Mouse (Mus musculus) testis, adult 2 months (tissue): Measurements from ENCODE around the gene Tdrd5. TPM values are rescaled to one million over a fixed set of nuclear protein-coding genes. Genes with fewer than 3 reads are reported as not detected.
"Not testable (repeated sequence)": the region's sequence is repeated elsewhere in the genome, so short reads cannot be mapped to it uniquely, and the experiment has no call there.

ENCODE experiments used
- H3K27ac ChIP-seq: fragments of 200-500 bp; 2 replicates; pipeline ENCODE4 v1.5.1; 2012; ENCODE audit warnings: low read depth, low read length; ENCODE audit not compliant: control insufficient read depth, insufficient read depth
- H3K27me3 ChIP-seq: fragments of 200-500 bp; 2 replicates; pipeline ENCODE4 v1.6.1; 2012; ENCODE audit warnings: mild to moderate bottlenecking, low read length, moderate library complexity; ENCODE audit not compliant: control insufficient read depth, insufficient read depth
- H3K36me3 ChIP-seq: fragments of 200-500 bp; 2 replicates; pipeline ENCODE4 v1.6.1; 2012; ENCODE audit warnings: mild to moderate bottlenecking, low read length; ENCODE audit not compliant: control insufficient read depth, insufficient read depth
- H3K4me1 ChIP-seq: fragments of 200-500 bp; 2 replicates; pipeline ENCODE4 v1.6.1; 2012; ENCODE audit warnings: low read length; ENCODE audit not compliant: control insufficient read depth, insufficient read depth
- H3K4me3 ChIP-seq: fragments of 200-500 bp; 2 replicates; pipeline ENCODE4 v1.5.1; 2012; ENCODE audit warnings: low read depth, mild to moderate bottlenecking, low read length, moderate library complexity, mixed read lengths; ENCODE audit not compliant: control insufficient read depth
- CTCF ChIP-seq: fragments of 200-500 bp; IDR thresholded peaks from 2 replicates; pipeline ENCODE4 v1.5.1; 2012; ENCODE audit warnings: low read depth, mild to moderate bottlenecking, inconsistent platforms, low read length, moderate library complexity; ENCODE audit not compliant: control insufficient read depth, insufficient read depth, insufficient replicate concordance
- POLR2A ChIP-seq: fragments of 200-500 bp; IDR thresholded peaks from 2 replicates; pipeline ENCODE4 v1.6.1; 2012; ENCODE audit warnings: low read depth, mild to moderate bottlenecking, inconsistent platforms, low read length, moderate library complexity; ENCODE audit not compliant: control insufficient read depth
- polyA plus RNA-seq: library from polyadenylated mRNA; depleted of rRNA; stranded (reverse); fragments of >200 nt; gene quantifications from 2 replicates; pipeline ENCODE4 v1.2.3, GENCODE M21; 2012

Gene Tdrd5
- polyA plus RNA-seq, 1 experiment: 26.3 TPM

- Histone ChIP-seq H3K36me3 (peaks cover 3% of the 10 kb centered on the region), H3K4me3 (no peak overlapping the region), H3K4me1 (no peaks in the 10 kb centered on the region; the same call in 1 of the 2 replicates), H3K27me3 (no peaks in the 10 kb centered on the region), H3K27ac (no peak overlapping the region)
- TF ChIP-seq POLR2A (no peak), CTCF (no peak)
Measured at GRCm38 (mm10) chr1:156284851-156285540, 18.5 kb downstream of the Tdrd5 start.

DNA sequence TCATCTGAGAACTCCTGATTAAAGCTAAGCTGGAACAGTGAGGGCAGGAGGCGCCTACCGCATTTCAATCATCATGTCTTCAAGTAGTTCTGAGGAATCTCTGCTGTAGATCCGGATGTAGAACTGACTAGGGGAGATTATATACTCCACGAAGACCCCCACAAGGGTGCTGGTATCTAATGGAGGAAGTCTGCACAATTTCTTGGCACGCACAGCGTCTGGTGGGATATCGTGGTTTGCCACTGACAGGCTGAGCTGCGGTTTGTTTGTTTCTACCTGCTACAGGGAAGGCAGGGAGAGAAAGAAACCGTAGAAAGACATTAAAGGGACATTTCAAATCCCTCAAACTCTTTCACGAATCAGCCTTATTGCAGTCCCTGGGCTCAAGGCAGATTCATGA lies 19.3 kb downstream of the Tdrd5 start:
- no peaks in the 10 kb centered on the region; the same call in 1 of the 2 replicates for H3K4me1 ChIP-seq
- no peaks in the 10 kb centered on the region for H3K27me3 ChIP-seq
- no peak overlapping the region for H3K4me3 ChIP-seq
- H3K36me3 ChIP-seq: peaks cover 3% of the 10 kb centered on the region
- no peak overlapping the region for H3K27ac ChIP-seq
- no peak for TF ChIP-seq POLR2A
- TF ChIP-seq CTCF: no peak

- TF ChIP-seq POLR2A (no peak), CTCF (no peak)
- H3K27me3 ChIP-seq: no peaks in the 10 kb centered on the region
- H3K36me3 ChIP-seq: peaks cover 3% of the 10 kb centered on the region; the same call in 1 of the 2 replicates
- H3K27ac ChIP-seq: no peak overlapping the region
- H3K4me3 ChIP-seq: no peak overlapping the region
- H3K4me1 ChIP-seq: no peaks in the 10 kb centered on the region
Measured at GRCm38 (mm10) chr1:156280131-156280530, 23.3 kb downstream of the Tdrd5 start.

GRCm38 (mm10) chr1:156273647-156274046 lies 29.8 kb downstream of the Tdrd5 start:
- H3K4me1 ChIP-seq: no peaks in the 10 kb centered on the region
- no peak overlapping the region for H3K4me3 ChIP-seq
- H3K27me3 ChIP-seq: no peaks in the 10 kb centered on the region

DNA sequence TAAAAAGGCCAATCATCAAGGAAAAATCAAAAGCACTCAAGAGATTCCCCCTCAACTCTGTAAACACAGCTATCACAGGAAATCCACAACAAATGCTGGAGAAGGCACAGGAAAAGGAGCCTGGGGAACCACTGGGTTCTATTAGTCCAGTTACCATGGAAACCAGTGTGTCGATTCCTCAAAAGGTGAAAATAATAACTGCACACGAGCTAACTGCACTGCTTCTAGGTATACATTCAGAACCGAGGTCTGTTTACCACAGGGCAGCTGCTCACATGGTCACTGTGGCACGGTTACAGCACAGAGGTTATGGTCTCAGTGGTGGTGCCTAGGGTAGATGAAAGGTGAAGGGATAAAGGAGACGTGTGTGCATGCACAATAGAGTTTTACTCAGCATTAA lies 31.8 kb downstream of the Tdrd5 start:
- no peak overlapping the region for H3K27ac ChIP-seq
- no peaks in the 10 kb centered on the region for H3K27me3 ChIP-seq
- H3K36me3 ChIP-seq: peaks cover 1% of the 10 kb centered on the region; the same call in 1 of the 2 replicates
- no peak overlapping the region for H3K4me3 ChIP-seq
- no peak for TF ChIP-seq POLR2A
- no peak for TF ChIP-seq CTCF
- no peaks in the 10 kb centered on the region for H3K4me1 ChIP-seq

More at GRCm38 (mm10) chr1:156273647-156274046, 29.8 kb downstream of the Tdrd5 start:
- H3K27ac ChIP-seq: no peak overlapping the region
- H3K36me3 ChIP-seq: peaks cover 3% of the 10 kb centered on the region; the same call in 1 of the 2 replicates
- TF ChIP-seq CTCF (no peak), POLR2A (no peak)

GRCm38 (mm10) chr1:156270471-156270870 lies 33.0 kb downstream of the Tdrd5 start:
- no peaks in the 10 kb centered on the region for H3K4me1 ChIP-seq
- no peak overlapping the region for H3K4me3 ChIP-seq
- H3K27me3 ChIP-seq: no peaks in the 10 kb centered on the region
- TF ChIP-seq POLR2A (no peak), CTCF (no peak)
- H3K36me3 ChIP-seq: peaks cover 1% of the 10 kb centered on the region; the same call in 1 of the 2 replicates
- no peak overlapping the region for H3K27ac ChIP-seq

GRCm38 (mm10) chr1:156268546-156268945 lies 34.9 kb downstream of the Tdrd5 start:
- not testable (repeated sequence) for H3K4me3 ChIP-seq, H3K4me1 ChIP-seq, H3K36me3 ChIP-seq, H3K27ac ChIP-seq, H3K27me3 ChIP-seq

DNA sequence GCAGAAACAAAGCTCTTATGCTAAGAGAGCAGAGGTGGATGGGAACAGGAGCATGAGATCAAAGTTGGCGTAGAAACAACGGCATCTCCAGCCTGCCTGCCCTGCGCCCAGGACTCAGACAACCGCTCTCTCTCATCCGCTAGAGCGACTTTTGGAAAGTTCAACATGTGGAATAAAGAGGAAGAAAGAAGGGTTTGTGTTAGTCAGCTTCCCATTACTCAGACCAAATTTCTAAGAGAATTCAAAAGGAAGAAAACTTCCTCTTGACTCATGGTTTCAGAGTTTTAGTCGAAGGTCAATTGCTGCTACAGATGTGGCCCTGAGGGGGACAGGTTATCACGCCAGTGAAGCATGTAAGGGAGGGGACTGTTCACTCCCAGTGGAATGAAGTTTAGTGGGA lies 39.5 kb downstream of the Tdrd5 start:
- no peak overlapping the region for H3K4me3 ChIP-seq
- H3K36me3 ChIP-seq: peaks cover 1% of the 10 kb centered on the region; the same call in 1 of the 2 replicates
- H3K27ac ChIP-seq: no peak overlapping the region
- no peaks in the 10 kb centered on the region for H3K4me1 ChIP-seq
- no peaks in the 10 kb centered on the region for H3K27me3 ChIP-seq
- TF ChIP-seq CTCF (no peak), POLR2A (no peak)
